21 mouse cellular contexts compared by ENCODE assay signal in genomic region chr13:55900190-55900526, GRCm38 (mm10).
DNase-seq lines count a peak whose midpoint lies in the region; ATAC-seq and TF ChIP-seq lines count a peak whose summit lies in the region.
"Had no signal": no experiment of that assay in that cellular context is flagged by ENCODE, and none has a peak within 500 bp of the region (broad histone marks: within the 10 kb centered on the region; RNA-seq: fewer than 3 reads in every experiment).

No protein-coding gene starts in this region.

- 61% methylated on average over 4 of the region's 4 CpGs for WGBS in embryonic facial prominence, embryonic 14.5 days
- WGBS in embryonic facial prominence, embryonic 10.5 days = 82% methylated on average over 4 of the region's 4 CpGs
- 46% methylated on average over 4 of the region's 4 CpGs for WGBS in kidney, embryonic 14.5 days
- 72% methylated on average over 4 of the region's 4 CpGs for WGBS in limb, embryonic 12.5 days
- WGBS in midbrain, postnatal 0 days = 88% methylated on average over 4 of the region's 4 CpGs

- H3K4me2 ChIP-seq in embryonic facial prominence, embryonic 14.5 days (ENCODE audit: low read depth, low read length) = no peak overlapping the region
- no peak overlapping the region for H3K4me2 ChIP-seq in kidney, embryonic 14.5 days (replicated peaks; ENCODE audit: low read depth, low read length)
- H3K4me2 ChIP-seq in limb, embryonic 12.5 days = no peak overlapping the region
- no peak overlapping the region for H3K4me2 ChIP-seq in midbrain, postnatal 0 days (ENCODE audit: low read depth, low read length, poor library complexity, severe bottlenecking)
- H3K4me2 ChIP-seq: embryonic facial prominence, embryonic 12.5 days; heart, embryonic 11.5 days; heart, embryonic 15.5 days; hindbrain, embryonic 15.5 days had no signal

- DNase-seq in embryonic facial prominence, embryonic 14.5 days (ENCODE audit: low spot score) = peak; percentile 49
- no peak for DNase-seq in embryonic facial prominence, embryonic 10.5 days (ENCODE audit: low spot score)
- DNase-seq in kidney, postnatal 36 days = no peak
- DNase-seq in midbrain, postnatal 0 days (ENCODE audit: low spot score) = no peak
- no peak for DNase-seq in spleen, postnatal 4 days (ENCODE audit: low spot score in 2 of 2)
- DNase-seq: adrenal gland, adult 8-10 months; adrenal gland, postnatal 36 days; B cell, adult 2 months; cerebellum, adult 11 months; cerebellum, adult 8-10 months; embryo, embryonic 11 days; gastrocnemius, postnatal 10 days; heart, adult 18-20 months had no signal

- peaks cover 13% of the 10 kb centered on the region; the same call in 1 of the 2 replicates for H3K4me1 ChIP-seq in embryonic facial prominence, embryonic 14.5 days (ENCODE audit: control insufficient read depth, insufficient read depth, low read length)
- H3K4me1 ChIP-seq in embryonic facial prominence, embryonic 10.5 days = peaks cover 35% of the 10 kb centered on the region
- H3K4me1 ChIP-seq in kidney, embryonic 14.5 days (ENCODE audit: control insufficient read depth, insufficient read depth, low read length) = 0 out of 2 replicates have a peak, but pooled peaks cover 3% of the 10 kb centered on the region
- peaks cover 34% of the 10 kb centered on the region for H3K4me1 ChIP-seq in limb, embryonic 12.5 days (replicated peaks)
- 0 out of 2 replicates have a peak, but pooled peaks cover 4% of the 10 kb centered on the region for H3K4me1 ChIP-seq in midbrain, postnatal 0 days (ENCODE audit: insufficient read depth, low read length)

- ATAC-seq in embryonic facial prominence, embryonic 14.5 days (ENCODE audit: low read depth) = no peak
- ATAC-seq in kidney, embryonic 14.5 days (ENCODE audit: low FRiP score, low TSS enrichment) = peak; percentile 55; the same call in 1 of the 2 replicates
- ATAC-seq in limb, embryonic 12.5 days (ENCODE audit: insufficient number of reproducible peaks, insufficient read depth, low FRiP score, low TSS enrichment, low read depth) = no peak
- no peak for ATAC-seq in midbrain, postnatal 0 days (ENCODE audit: low FRiP score)
- ATAC-seq: CD4-positive, CD25-positive, alpha-beta regulatory T cell, adult 4 months had no signal

- H3K9me3 ChIP-seq in embryonic facial prominence, embryonic 14.5 days (ENCODE audit: control insufficient read depth, low read length) = no peaks in the 10 kb centered on the region
- H3K9me3 ChIP-seq in embryonic facial prominence, embryonic 10.5 days = no peaks in the 10 kb centered on the region
- no peaks in the 10 kb centered on the region for H3K9me3 ChIP-seq in kidney, embryonic 14.5 days (ENCODE audit: control insufficient read depth, low read length)
- no peaks in the 10 kb centered on the region for H3K9me3 ChIP-seq in limb, embryonic 12.5 days
- H3K9me3 ChIP-seq in midbrain, postnatal 0 days (ENCODE audit: low read length) = no peaks in the 10 kb centered on the region
- H3K9me3 ChIP-seq: embryonic facial prominence, embryonic 12.5 days; G1E; heart, embryonic 15.5 days; hindbrain, embryonic 15.5 days had no signal

- no peak for TF ChIP-seq CTCF in midbrain, postnatal 0 days (IDR thresholded peaks at IDR 0.05)

- H3K9ac ChIP-seq in embryonic facial prominence, embryonic 14.5 days (ENCODE audit: low read depth, low read length) = no peak overlapping the region
- no peak overlapping the region for H3K9ac ChIP-seq in kidney, embryonic 14.5 days (ENCODE audit: low read depth, low read length)
- no peak overlapping the region for H3K9ac ChIP-seq in limb, embryonic 12.5 days (replicated peaks)
- no peak overlapping the region for H3K9ac ChIP-seq in midbrain, postnatal 0 days (replicated peaks; ENCODE audit: low read length, poor library complexity, severe bottlenecking)
- H3K9ac ChIP-seq: embryonic facial prominence, embryonic 12.5 days; heart, embryonic 15.5 days; hindbrain, embryonic 15.5 days had no signal

- H3K36me3 ChIP-seq in embryonic facial prominence, embryonic 14.5 days (ENCODE audit: control insufficient read depth, insufficient read depth, low read length) = no peaks in the 10 kb centered on the region
- no peaks in the 10 kb centered on the region for H3K36me3 ChIP-seq in embryonic facial prominence, embryonic 10.5 days (replicated peaks)
- no peaks in the 10 kb centered on the region for H3K36me3 ChIP-seq in kidney, embryonic 14.5 days (ENCODE audit: control insufficient read depth, insufficient read depth, low read length)
- H3K36me3 ChIP-seq in limb, embryonic 12.5 days = no peaks in the 10 kb centered on the region
- H3K36me3 ChIP-seq in midbrain, postnatal 0 days (ENCODE audit: insufficient read depth, low read length) = no peaks in the 10 kb centered on the region
- H3K36me3 ChIP-seq: embryonic facial prominence, embryonic 12.5 days; G1E; heart, embryonic 15.5 days; hindbrain, embryonic 15.5 days had no signal

- no peaks in the 10 kb centered on the region for H3K27me3 ChIP-seq in embryonic facial prominence, embryonic 14.5 days (replicated peaks; ENCODE audit: control insufficient read depth, insufficient read depth, low read length)
- peaks cover 16% of the 10 kb centered on the region for H3K27me3 ChIP-seq in embryonic facial prominence, embryonic 10.5 days (replicated peaks; ENCODE audit: low read depth, poor library complexity, severe bottlenecking)
- peaks cover 7% of the 10 kb centered on the region for H3K27me3 ChIP-seq in kidney, embryonic 14.5 days (ENCODE audit: control insufficient read depth, insufficient read depth, low read length)
- peaks cover 3% of the 10 kb centered on the region; the same call in 1 of the 2 replicates for H3K27me3 ChIP-seq in limb, embryonic 12.5 days
- H3K27me3 ChIP-seq in midbrain, postnatal 0 days (ENCODE audit: insufficient read depth, low read length) = no peaks in the 10 kb centered on the region; the same call in 1 of the 2 replicates

- no peak overlapping the region for H3K27ac ChIP-seq in embryonic facial prominence, embryonic 14.5 days (replicated peaks; ENCODE audit: low read depth, low read length)
- no peak overlapping the region for H3K27ac ChIP-seq in embryonic facial prominence, embryonic 10.5 days (replicated peaks)
- H3K27ac ChIP-seq in kidney, embryonic 14.5 days (ENCODE audit: low read depth, low read length) = no peak overlapping the region
- 0 out of 2 replicates have a peak overlapping the region, but pooled peaks have one; percentile 51 for H3K27ac ChIP-seq in limb, embryonic 12.5 days
- H3K27ac ChIP-seq in midbrain, postnatal 0 days (ENCODE audit: low read depth, low read length) = no peak overlapping the region
- H3K27ac ChIP-seq: embryonic facial prominence, embryonic 12.5 days; heart, embryonic 15.5 days; hindbrain, embryonic 15.5 days had no signal

- H3K4me3 ChIP-seq in embryonic facial prominence, embryonic 14.5 days (ENCODE audit: low read depth, low read length) = no peak overlapping the region
- H3K4me3 ChIP-seq in embryonic facial prominence, embryonic 10.5 days = no peak overlapping the region
- H3K4me3 ChIP-seq in kidney, embryonic 14.5 days (ENCODE audit: low read length) = no peak overlapping the region
- no peak overlapping the region for H3K4me3 ChIP-seq in limb, embryonic 12.5 days (replicated peaks)
- no peak overlapping the region for H3K4me3 ChIP-seq in midbrain, postnatal 0 days (ENCODE audit: low read depth, low read length)
- H3K4me3 ChIP-seq: embryonic facial prominence, embryonic 12.5 days; heart, embryonic 15.5 days; hindbrain, embryonic 15.5 days had no signal
